Mouse (Mus musculus) embryonic stem cell, embryonic (primary cell): ENCODE data around the gene Trappc5.

ENCODE experiments used
- CTCF ChIA-PET, 4 experiments: fragments of 300-600 bp in 2 of 4; fragments of 350-600 bp in 2 of 4; sonication (Branson Sonifier 250); formaldehyde crosslinking; loops; one replicate each; lab custom pipeline; 2022; ENCODE audit warnings: inconsistent platforms in 2 of 4; lab: Charles Lee
- POLR2A ChIA-PET, 4 experiments: fragments of 300-600 bp in 2 of 4; fragments of 350-600 bp in 2 of 4; sonication (Branson Sonifier 250); formaldehyde crosslinking; loops; one replicate each; lab custom pipeline; 2022; ENCODE audit warnings: antibody characterized with exemption in 4 of 4, inconsistent platforms in 1 of 4; lab: Charles Lee

Gene Trappc5

GRCm38 (mm10) chr8:3690774-3691173 is 14.7 kb downstream of the Trappc5 start:
- CTCF ChIA-PET: interaction anchor here in 1 of 4 experiments (1.4 kb wide), 1 partner anchor 28 kb away, joined by 4 read pairs; no protein-coding TSS in a partner anchor
- POLR2A ChIA-PET: interaction anchor here in 1 of 4 experiments (1.1 kb wide), 1 partner anchor 178 kb away, joined by 4 read pairs; no protein-coding TSS in a partner anchor

GRCm38 (mm10) chr8:3694121-3694520 is 18.0 kb downstream of the Trappc5 start, which contains the start of gene Fcer2a:
Gene Fcer2a, minus strand, starts transcription at chr8:3694175.
- ChIA-PET POLR2A (no interaction called here), CTCF (interaction anchor here in 1 of 4 experiments (0.6 kb wide), 1 partner anchor 262 kb away, joined by 3 read pairs; no protein-coding TSS in a partner anchor)

- POLR2A ChIA-PET: no interaction called here
- CTCF ChIA-PET: no interaction called here
Observed at GRCm38 (mm10) chr8:3701491-3701890, 25.4 kb downstream of the Trappc5 start.

GRCm38 (mm10) chr8:3705711-3706110 is 29.6 kb downstream of the Trappc5 start:
- POLR2A ChIA-PET: no interaction called here
- CTCF ChIA-PET: interaction anchor here in 2 of 4 experiments (0.7 to 1.5 kb wide), 2 partner anchors 13 to 288 kb away, joined by 3 to 11 read pairs; no protein-coding TSS in a partner anchor

GRCm38 (mm10) chr8:3707611-3708010 is 31.5 kb downstream of the Trappc5 start:
- POLR2A ChIA-PET: no interaction called here
- CTCF ChIA-PET: interaction anchor here in 1 of 4 experiments (2.0 kb wide), 1 partner anchor 11 kb away, joined by 6 read pairs; no protein-coding TSS in a partner anchor

- POLR2A ChIA-PET: no interaction called here
- CTCF ChIA-PET: interaction anchor here in 3 of 4 experiments (0.7 to 1.7 kb wide), 3 partner anchors 8 to 246 kb away, joined by 5 to 6 read pairs (median 5); no protein-coding TSS in a partner anchor
Observed at GRCm38 (mm10) chr8:3710312-3710711, 34.2 kb downstream of the Trappc5 start.

- CTCF ChIA-PET: no interaction called here
- POLR2A ChIA-PET: no interaction called here
Observed at GRCm38 (mm10) chr8:3711646-3712045, 35.5 kb downstream of the Trappc5 start.

GRCm38 (mm10) chr8:3717321-3717954 is 41.3 kb downstream of the Trappc5 start:
- ChIA-PET POLR2A (interaction anchor here in 2 of 4 experiments (1.4 to 1.6 kb wide), 2 partner anchors 238 to 239 kb away, joined by 3 to 5 read pairs; no protein-coding TSS in a partner anchor), CTCF (interaction anchor here in 2 of 4 experiments (0.6 to 2.0 kb wide), 5 partner anchors 10 to 867 kb away, joined by 3 to 39 read pairs (median 6); no protein-coding TSS in a partner anchor)

GRCm38 (mm10) chr8:3718559-3718958 is 42.5 kb downstream of the Trappc5 start:
- ChIA-PET CTCF (interaction anchor here (0.5 to 2.0 kb wide), 49 partner anchors 9 to 654 kb away, joined by 3 to 39 read pairs (median 4); partner anchors contain the start of genes Evi5l (in 2 of the 4), Fcor (in 2 of the 4), Trappc5 (in 2 of the 4) and Ctxn1 (in 1 of the 4)), POLR2A (interaction anchor here in 2 of 4 experiments (1.1 to 1.6 kb wide), 3 partner anchors 9 to 238 kb away, joined by 3 to 5 read pairs (median 3); no protein-coding TSS in a partner anchor)

GRCm38 (mm10) chr8:3720551-3720950 is 44.5 kb downstream of the Trappc5 start, which contains the start of gene Clec4g:
Gene Clec4g, minus strand, starts transcription at chr8:3720651.
- ChIA-PET POLR2A (interaction anchor here in 1 of 4 experiments (0.6 kb wide), 1 partner anchor 13 kb away, joined by 3 read pairs; no protein-coding TSS in a partner anchor), CTCF (no interaction called here)

GRCm38 (mm10) chr8:3721041-3721440 is 44.9 kb downstream of the Trappc5 start:
- ChIA-PET POLR2A (interaction anchor here in 1 of 4 experiments (0.6 kb wide), 1 partner anchor 13 kb away, joined by 3 read pairs; no protein-coding TSS in a partner anchor), CTCF (no interaction called here)
